Comparison of ENCODE assay signal across 16 mouse cellular contexts in the genomic region with DNA sequence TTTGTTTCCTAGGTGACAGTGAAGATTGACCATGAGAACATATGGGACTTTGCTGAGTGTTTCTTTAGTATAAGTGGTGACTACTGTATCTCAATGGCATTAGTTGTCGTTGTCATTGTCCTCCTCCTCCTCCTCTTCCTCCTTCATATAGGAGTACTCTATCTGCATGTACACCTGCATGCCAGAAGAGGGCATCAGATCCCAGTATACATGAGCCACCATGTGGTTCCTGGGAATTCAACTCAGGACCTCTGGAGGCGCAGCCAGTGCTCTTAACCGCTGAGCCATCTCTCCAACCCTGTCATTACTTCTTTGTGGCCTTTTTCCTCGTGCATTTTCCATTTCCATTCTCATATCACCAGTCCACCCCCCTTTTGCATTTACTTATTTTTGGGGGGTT. TPM values are rescaled to one million over a fixed set of nuclear protein-coding genes. Genes with fewer than 3 reads are reported as not detected.
A peak's percentile ranks its signal among the peaks of the same experiment; 100 is the strongest.
DNase-seq lines count a peak whose midpoint lies in the region; ATAC-seq and TF ChIP-seq lines count a peak whose summit lies in the region.
"Had no signal": no experiment of that assay in that cellular context is flagged by ENCODE, and none has a peak within 500 bp of the region (broad histone marks: within the 10 kb centered on the region; RNA-seq: fewer than 3 reads in every experiment).

No protein-coding gene starts in this region.

- no peak overlapping the region for H3K4me3 ChIP-seq in kidney, embryonic 16.5 days (ENCODE audit: low read length)
- peak overlapping the region; percentile 41 for H3K4me3 ChIP-seq in E14TG2a.4 (replicated peaks; ENCODE audit: low read length)
- H3K4me3 ChIP-seq: limb, embryonic 13.5 days; neural tube, embryonic 12.5 days had no signal

- peaks cover 58% of the 10 kb centered on the region for H3K36me3 ChIP-seq in kidney, embryonic 16.5 days (ENCODE audit: insufficient read depth, low read length)
- peaks cover 60% of the 10 kb centered on the region for H3K36me3 ChIP-seq in E14TG2a.4 (ENCODE audit: insufficient read depth, low read length)

- ATAC-seq in kidney, embryonic 16.5 days (ENCODE audit: low FRiP score, low TSS enrichment): no peak
- ATAC-seq in granulocyte monocyte progenitor cell, adult 5-6 weeks (replicated peaks; ENCODE audit: poor library complexity, severe bottlenecking): peak; percentile 50
- ATAC-seq: forebrain, embryonic 16.5 days had no signal

- no peaks in the 10 kb centered on the region for H3K4me1 ChIP-seq in kidney, embryonic 16.5 days (ENCODE audit: insufficient read depth, low read length)
- H3K4me1 ChIP-seq in E14TG2a.4 (replicated peaks; ENCODE audit: low read depth, low read length): peaks cover 67% of the 10 kb centered on the region
- H3K4me1 ChIP-seq: limb, embryonic 13.5 days; neural tube, embryonic 12.5 days had no signal

- no peaks in the 10 kb centered on the region for H3K9me3 ChIP-seq in kidney, embryonic 16.5 days (ENCODE audit: low read length)
- no peaks in the 10 kb centered on the region for H3K9me3 ChIP-seq in E14TG2a.4 (ENCODE audit: low read length)
- H3K9me3 ChIP-seq: limb, embryonic 13.5 days; neural tube, embryonic 12.5 days had no signal

- no peaks in the 10 kb centered on the region for H3K27me3 ChIP-seq in kidney, embryonic 16.5 days (ENCODE audit: insufficient read depth, low read length)
- no peaks in the 10 kb centered on the region for H3K27me3 ChIP-seq in E14TG2a.4 (ENCODE audit: insufficient read depth, low read length)
- H3K27me3 ChIP-seq: limb, embryonic 13.5 days; neural tube, embryonic 12.5 days had no signal

- WGBS in kidney, embryonic 16.5 days: 73% methylated on average over 4 of the region's 4 CpGs

- TF ChIP-seq CTCF in E14TG2a.4 (conservative IDR thresholded peaks at IDR 0.05; ENCODE audit: low read length): peak; percentile 55

- peak; percentile 39 for DNase-seq in adrenal gland, adult 2 months
- DNase-seq in adrenal gland, postnatal 25 days: no peak
- DNase-seq in kidney, postnatal 36 days: peak; percentile 21 to 52
- DNase-seq in layer of hippocampus, adult 8-10 months (ENCODE audit: low spot score in 2 of 2): no peak
- DNase-seq in spleen, postnatal 14 days (ENCODE audit: low spot score in 2 of 2): no peak
- DNase-seq: cerebellum, postnatal 25 days; heart, postnatal 4 days; kidney, adult 8-10 months; layer of hippocampus, postnatal 36 days; retina, postnatal 1 day had no signal

- H3K9ac ChIP-seq in kidney, embryonic 16.5 days (replicated peaks; ENCODE audit: low read length): no peak overlapping the region
- H3K9ac ChIP-seq: limb, embryonic 13.5 days; neural tube, embryonic 12.5 days had no signal

- H3K27ac ChIP-seq in kidney, embryonic 16.5 days (ENCODE audit: low read length): no peak overlapping the region
- H3K27ac ChIP-seq: limb, embryonic 13.5 days; neural tube, embryonic 12.5 days had no signal

- no peak overlapping the region for H3K4me2 ChIP-seq in kidney, embryonic 16.5 days (replicated peaks; ENCODE audit: low read depth, low read length)
- H3K4me2 ChIP-seq: limb, embryonic 13.5 days; neural tube, embryonic 12.5 days had no signal

RNA-seq across cellular contexts. Expression of a gene that starts 10.3 kb away (rescaled TPM):
- total RNA-seq in adrenal gland, adult 2 months (2021): 10 to 100 TPM; 11.2 to 13.5 TPM
- polyA plus RNA-seq in adrenal gland, adult 2 months (2012; rRNA removed): 3.2 and 3.6 TPM in 2 replicates
- total RNA-seq in adrenal gland, postnatal 25 days (2021): 11.1 and 12.9 TPM in 2 replicates
- 16.2 and 17.2 TPM in 2 replicates for polyA plus RNA-seq in kidney, embryonic 16.5 days (2015; fragmentation: Nextera tagmentation; extraction: Ambion mirVana)
- 6.8 and 8.5 TPM in 2 replicates for total RNA-seq in granulocyte monocyte progenitor cell, adult 5-6 weeks (2014; fragmentation: Nextera tagmentation)
- total RNA-seq in granulocyte monocyte progenitor cell, adult 5-6 weeks (2017): 7.9 and 10.1 TPM in 2 replicates
- 10 to 100 TPM; 10.2 to 12.4 (median 10.6) TPM for total RNA-seq in layer of hippocampus, adult 8-10 months (2022)

RNA-seq across cellular contexts. Expression of a gene that starts 13.0 kb away (rescaled TPM):
- 1 to 10 TPM; 8.4 to 9.2 TPM for total RNA-seq in adrenal gland, adult 2 months (2021)
- polyA plus RNA-seq in adrenal gland, adult 2 months (2012; rRNA removed): 1.1 and 1.2 TPM in 2 replicates
- total RNA-seq in adrenal gland, postnatal 25 days (2021): 9.3 and 13.3 TPM in 2 replicates
- polyA plus RNA-seq in kidney, embryonic 16.5 days (2015; fragmentation: Nextera tagmentation; extraction: Ambion mirVana): 11.4 and 11.6 TPM in 2 replicates
- 1.6 and 6.2 TPM in 2 replicates for total RNA-seq in granulocyte monocyte progenitor cell, adult 5-6 weeks (2014; fragmentation: Nextera tagmentation)
- total RNA-seq in granulocyte monocyte progenitor cell, adult 5-6 weeks (2017): 20.8 and 21.1 TPM in 2 replicates
- 10 to 100 TPM; 11.9 to 14.0 (median 12.9) TPM for total RNA-seq in layer of hippocampus, adult 8-10 months (2022)

RNA-seq across cellular contexts. Expression of a gene that starts 16.8 kb away (rescaled TPM):
- total RNA-seq in adrenal gland, adult 2 months (2021): 10 to 100 TPM; 47.0 to 56.5 TPM
- 9.8 and 10.9 TPM in 2 replicates for polyA plus RNA-seq in adrenal gland, adult 2 months (2012; rRNA removed)
- total RNA-seq in adrenal gland, postnatal 25 days (2021): 59.8 and 67.4 TPM in 2 replicates
- 35.3 and 36.0 TPM in 2 replicates for polyA plus RNA-seq in kidney, embryonic 16.5 days (2015; fragmentation: Nextera tagmentation; extraction: Ambion mirVana)
- 28.2 and 34.0 TPM in 2 replicates for total RNA-seq in granulocyte monocyte progenitor cell, adult 5-6 weeks (2014; fragmentation: Nextera tagmentation)
- 33.5 and 37.3 TPM in 2 replicates for total RNA-seq in granulocyte monocyte progenitor cell, adult 5-6 weeks (2017)
- total RNA-seq in layer of hippocampus, adult 8-10 months (2022): 10 to 100 TPM; 29.7 to 30.8 (median 30.4) TPM

RNA-seq across cellular contexts. Expression of a gene that starts 22.8 kb away (rescaled TPM):
- total RNA-seq in adrenal gland, adult 2 months (2021): 100 to 1,000 TPM; 500 to 593 TPM
- 43.5 and 53.7 TPM in 2 replicates for polyA plus RNA-seq in adrenal gland, adult 2 months (2012; rRNA removed)
- 437 and 448 TPM in 2 replicates for total RNA-seq in adrenal gland, postnatal 25 days (2021)
- polyA plus RNA-seq in kidney, embryonic 16.5 days (2015; fragmentation: Nextera tagmentation; extraction: Ambion mirVana): 679 and 701 TPM in 2 replicates
- total RNA-seq in granulocyte monocyte progenitor cell, adult 5-6 weeks (2014; fragmentation: Nextera tagmentation): 372 and 531 TPM in 2 replicates
- total RNA-seq in granulocyte monocyte progenitor cell, adult 5-6 weeks (2017): 127 and 170 TPM in 2 replicates
- 100 to 1,000 TPM; 217 to 378 (median 300) TPM for total RNA-seq in layer of hippocampus, adult 8-10 months (2022)

RNA-seq across cellular contexts. Expression of a gene that starts 47.7 kb away (rescaled TPM):
- total RNA-seq in adrenal gland, adult 2 months (2021): 10 to 100 TPM; 19.8 to 20.1 TPM
- 15.2 and 16.8 TPM in 2 replicates for polyA plus RNA-seq in adrenal gland, adult 2 months (2012; rRNA removed)
- 22.9 and 23.2 TPM in 2 replicates for total RNA-seq in adrenal gland, postnatal 25 days (2021)
- 56.2 and 59.5 TPM in 2 replicates for polyA plus RNA-seq in kidney, embryonic 16.5 days (2015; fragmentation: Nextera tagmentation; extraction: Ambion mirVana)
- total RNA-seq in granulocyte monocyte progenitor cell, adult 5-6 weeks (2014; fragmentation: Nextera tagmentation): 42.2 and 45.3 TPM in 2 replicates
- total RNA-seq in granulocyte monocyte progenitor cell, adult 5-6 weeks (2017): 47.9 and 51.3 TPM in 2 replicates
- total RNA-seq in layer of hippocampus, adult 8-10 months (2022): 10 to 100 TPM; 24.9 to 30.7 (median 25.6) TPM

Comparison
In these comparisons a context has a peak if more than half of its experiments do, and no peak if none do; other contexts are left out.
1. DNase-seq: peak in adrenal gland, adult 2 months (single experiment) and kidney, postnatal 36 days (2 of 2); none in adrenal gland, postnatal 25 days (single experiment), layer of hippocampus, adult 8-10 months (0 of 2) and spleen, postnatal 14 days (0 of 2).